Mouse (Mus musculus) heart, embryonic 12.5 days (tissue): ENCODE measurements at regions not wholly inside any gene's neighbourhood (a gene's known extent, or its start where the extent isn't known, plus 50 kb on each side); places are given as distances from the start of the nearest gene placed in this dataset.

Experiments used
- ATAC-seq: fragments of 200-750 bp; cut with Nextera tagmentation; 2 replicates; pipeline ENCODE4 v1.8.0; 2017; ENCODE audit warnings: moderate TSS enrichment, moderate library complexity; ENCODE audit not compliant: insufficient number of reproducible peaks, low FRiP score
- H3K27ac ChIP-seq: fragments of 300-500 bp; sonication (generic); 2 replicates; pipeline ENCODE4 v1.5.1; 2016; ENCODE audit warnings: mild to moderate bottlenecking, moderate library complexity; ENCODE audit not compliant: poor library complexity, severe bottlenecking
- H3K27me3 ChIP-seq: fragments of 300-500 bp; sonication (generic); replicated peaks from 2 replicates; pipeline ENCODE4 v1.6.1; 2016; ENCODE audit warnings: mild to moderate bottlenecking, moderate library complexity
- H3K36me3 ChIP-seq: fragments of 300-500 bp; sonication (generic); 2 replicates; pipeline ENCODE4 v1.6.1; 2016; ENCODE audit warnings: mild to moderate bottlenecking, moderate library complexity
- H3K4me1 ChIP-seq: fragments of 300-500 bp; sonication (generic); replicated peaks from 2 replicates; pipeline ENCODE4 v1.6.1; 2016; ENCODE audit warnings: mild to moderate bottlenecking
- H3K4me2 ChIP-seq: fragments of 300-500 bp; sonication (generic); 2 replicates; pipeline ENCODE4 v1.6.1; 2016; ENCODE audit warnings: mild to moderate bottlenecking, moderate library complexity
- H3K4me3 ChIP-seq: fragments of 300-500 bp; sonication (generic); 2 replicates; pipeline ENCODE4 v1.5.1; 2016; ENCODE audit warnings: mild to moderate bottlenecking
- H3K9ac ChIP-seq: fragments of 300-500 bp; sonication (generic); 2 replicates; pipeline ENCODE4 v1.6.1; 2016; ENCODE audit warnings: mild to moderate bottlenecking, moderate library complexity
- H3K9me3 ChIP-seq: fragments of 300-500 bp; sonication (generic); replicated peaks from 2 replicates; pipeline ENCODE4 v1.6.1; 2016; ENCODE audit warnings: mild to moderate bottlenecking, moderate library complexity
- WGBS: fragments of 180-500 bp; shearing (Covaris S2); methylation state at CpG from one replicate; pipeline ENCODE4 v1.1.7; 2016; 5-methylcytosine and 5-hydroxymethylcytosine counted together

GRCm38 (mm10) chr5:44416844-44417589 lies 190.6 kb upstream of the Tapt1 start:
- Histone ChIP-seq H3K9ac (no peak overlapping the region), H3K36me3 (no peaks in the 10 kb centered on the region), H3K27me3 (no peaks in the 10 kb centered on the region), H3K9me3 (no peaks in the 10 kb centered on the region), H3K27ac (no peak overlapping the region), H3K4me3 (no peak overlapping the region), H3K4me1 (no peaks in the 10 kb centered on the region), H3K4me2 (no peak overlapping the region)
- 76% methylated on average over 4 of the region's 4 CpGs for whole genome bisulfite sequencing
- ATAC-seq: no peak

GRCm38 (mm10) chr5:44414441-44414840 lies 188.0 kb upstream of the Tapt1 start:
- Histone ChIP-seq H3K4me2 (no peak overlapping the region), H3K36me3 (no peaks in the 10 kb centered on the region), H3K9ac (no peak overlapping the region), H3K4me1 (no peaks in the 10 kb centered on the region), H3K27me3 (no peaks in the 10 kb centered on the region), H3K27ac (no peak overlapping the region), H3K9me3 (no peaks in the 10 kb centered on the region), H3K4me3 (no peak overlapping the region)
- WGBS: 56% methylated on average over 7 of the region's 7 CpGs
- no peak for ATAC-seq

GRCm38 (mm10) chr5:44403300-44403699 lies 176.9 kb upstream of the Tapt1 start:
- Histone ChIP-seq H3K9me3 (no peaks in the 10 kb centered on the region), H3K27ac (no peak overlapping the region), H3K9ac (no peak overlapping the region), H3K27me3 (no peaks in the 10 kb centered on the region), H3K4me3 (no peak overlapping the region), H3K4me1 (no peaks in the 10 kb centered on the region), H3K36me3 (no peaks in the 10 kb centered on the region), H3K4me2 (no peak overlapping the region)
- 76% methylated on average over 6 of the region's 6 CpGs for WGBS
- no peak for ATAC-seq

- no peaks in the 10 kb centered on the region for H3K36me3 ChIP-seq
- no peak for ATAC-seq
- no peaks in the 10 kb centered on the region for H3K27me3 ChIP-seq
- no peak overlapping the region for H3K9ac ChIP-seq
- no peak overlapping the region for H3K4me3 ChIP-seq
- H3K4me1 ChIP-seq: no peaks in the 10 kb centered on the region
- no peaks in the 10 kb centered on the region for H3K9me3 ChIP-seq
- H3K4me2 ChIP-seq: no peak overlapping the region
- WGBS: 75% methylated on average over 8 of the region's 8 CpGs
- H3K27ac ChIP-seq: no peak overlapping the region
Measured at GRCm38 (mm10) chr5:44400573-44401332, 174.3 kb upstream of the Tapt1 start.

GRCm38 (mm10) chr5:44387237-44387810 lies 160.9 kb upstream of the Tapt1 start:
- H3K4me1 ChIP-seq: no peaks in the 10 kb centered on the region
- H3K4me2 ChIP-seq: no peak overlapping the region
- WGBS: 50% methylated on average over 6 of the region's 6 CpGs
- no peak overlapping the region for H3K4me3 ChIP-seq
- ATAC-seq: no peak
- 0 out of 2 replicates have a peak, but pooled peaks cover under 1% of the 10 kb centered on the region for H3K9me3 ChIP-seq
- H3K9ac ChIP-seq: no peak overlapping the region
- H3K36me3 ChIP-seq: no peaks in the 10 kb centered on the region
- H3K27me3 ChIP-seq: no peaks in the 10 kb centered on the region; the same call in 1 of the 2 replicates
- H3K27ac ChIP-seq: no peak overlapping the region

GRCm38 (mm10) chr5:44386176-44386575 lies 159.8 kb upstream of the Tapt1 start:
- Histone ChIP-seq H3K4me2 (no peak overlapping the region), H3K36me3 (no peaks in the 10 kb centered on the region), H3K4me1 (no peaks in the 10 kb centered on the region), H3K27me3 (no peaks in the 10 kb centered on the region; the same call in 1 of the 2 replicates), H3K9ac (no peak overlapping the region), H3K9me3 (no peaks in the 10 kb centered on the region), H3K27ac (no peak overlapping the region), H3K4me3 (no peak overlapping the region)
- 41% methylated on average over 6 of the region's 6 CpGs for WGBS
- no peak for ATAC-seq

- ATAC-seq: no peak
- no peaks in the 10 kb centered on the region; the same call in 1 of the 2 replicates for H3K27me3 ChIP-seq
- no peaks in the 10 kb centered on the region for H3K4me1 ChIP-seq
- H3K9me3 ChIP-seq: no peaks in the 10 kb centered on the region
- no peak overlapping the region for H3K4me3 ChIP-seq
- no peak overlapping the region for H3K27ac ChIP-seq
- H3K4me2 ChIP-seq: no peak overlapping the region
- H3K9ac ChIP-seq: no peak overlapping the region
- no peaks in the 10 kb centered on the region for H3K36me3 ChIP-seq
Measured at GRCm38 (mm10) chr5:44383049-44383448, 156.6 kb upstream of the Tapt1 start.

GRCm38 (mm10) chr5:44370006-44370405 lies 143.6 kb upstream of the Tapt1 start:
- H3K9me3 ChIP-seq: no peaks in the 10 kb centered on the region
- H3K27me3 ChIP-seq: no peaks in the 10 kb centered on the region
- H3K9ac ChIP-seq: no peak overlapping the region
- no peaks in the 10 kb centered on the region for H3K36me3 ChIP-seq
- no peak overlapping the region for H3K4me3 ChIP-seq
- no peak overlapping the region for H3K4me2 ChIP-seq
- whole genome bisulfite sequencing: 10% methylated on average over 4 of the region's 4 CpGs
- ATAC-seq: no peak
- no peak overlapping the region for H3K27ac ChIP-seq
- peaks cover 5% of the 10 kb centered on the region; the same call in 1 of the 2 replicates for H3K4me1 ChIP-seq

GRCm38 (mm10) chr5:44352324-44352723 lies 125.9 kb upstream of the Tapt1 start:
- Histone ChIP-seq H3K27ac (no peak overlapping the region), H3K9me3 (no peaks in the 10 kb centered on the region), H3K4me2 (no peak overlapping the region), H3K4me3 (no peak overlapping the region), H3K9ac (no peak overlapping the region), H3K4me1 (no peaks in the 10 kb centered on the region), H3K27me3 (no peaks in the 10 kb centered on the region), H3K36me3 (no peaks in the 10 kb centered on the region)
- ATAC-seq: no peak
- 80% methylated on average over 1 of the region's 1 CpGs for WGBS

- WGBS: 77% methylated on average over 2 of the region's 2 CpGs
- ATAC-seq: no peak
Measured at GRCm38 (mm10) chr5:44341457-44342014, 115.1 kb upstream of the Tapt1 start.

GRCm38 (mm10) chr5:44338662-44339061 lies 112.2 kb upstream of the Tapt1 start:
- 80% methylated on average over 4 of the region's 4 CpGs for WGBS
- H3K36me3 ChIP-seq: no peaks in the 10 kb centered on the region
- H3K9ac ChIP-seq: no peak overlapping the region
- H3K4me1 ChIP-seq: no peaks in the 10 kb centered on the region
- 0 out of 2 replicates have a peak, but pooled peaks cover 2% of the 10 kb centered on the region for H3K9me3 ChIP-seq
- no peaks in the 10 kb centered on the region for H3K27me3 ChIP-seq
- H3K4me2 ChIP-seq: no peak overlapping the region
- H3K4me3 ChIP-seq: no peak overlapping the region
- H3K27ac ChIP-seq: no peak overlapping the region
- ATAC-seq: no peak

More at GRCm38 (mm10) chr5:44341457-44342014, 115.1 kb upstream of the Tapt1 start:
- Histone ChIP-seq H3K27me3 (no peaks in the 10 kb centered on the region), H3K9me3 (no peaks in the 10 kb centered on the region), H3K36me3 (no peaks in the 10 kb centered on the region), H3K4me2 (no peak overlapping the region), H3K27ac (no peak overlapping the region), H3K4me1 (no peaks in the 10 kb centered on the region), H3K9ac (no peak overlapping the region), H3K4me3 (no peak overlapping the region)
